Mouse (Mus musculus): Measurements from ENCODE around the gene Tlr4. TPM values are rescaled to one million over a fixed set of nuclear protein-coding genes. Genes with fewer than 3 reads are reported as not detected.

Tlr4 gene
- polyA plus RNA-seq, 1 experiment, result 1.3 TPM

GRCm38 (mm10) chr4:66821171-66821570, 6.2 kb upstream of the Tlr4 start:
- no peak overlapping the region for H3K27ac ChIP-seq (ENCODE audit: insufficient read depth, low read length)
- no peaks in the 10 kb centered on the region for H3K27me3 ChIP-seq (ENCODE audit: control insufficient read depth, insufficient read depth, low read length)
- no peak for DNase-seq (ENCODE audit: low read depth in 1 of 2, low spot score in 2 of 2)
- TF ChIP-seq POLR2A (IDR thresholded peaks at IDR 0.05; ENCODE audit: low read depth, low read length) (no peak), CTCF (IDR thresholded peaks at IDR 0.05; ENCODE audit: extremely low read depth, insufficient read depth, insufficient read length, insufficient replicate concordance) (no peak)
- H3K4me1 ChIP-seq (ENCODE audit: control insufficient read depth, insufficient read depth, insufficient read length), result no peaks in the 10 kb centered on the region
- WGBS, result 78% methylated on average over 2 of the region's 2 CpGs
- H3K4me3 ChIP-seq (ENCODE audit: extremely low read depth, insufficient read depth, insufficient read length), result no peak overlapping the region
- no peaks in the 10 kb centered on the region for H3K36me3 ChIP-seq (ENCODE audit: control insufficient read depth, insufficient read depth, low read length)

DNA sequence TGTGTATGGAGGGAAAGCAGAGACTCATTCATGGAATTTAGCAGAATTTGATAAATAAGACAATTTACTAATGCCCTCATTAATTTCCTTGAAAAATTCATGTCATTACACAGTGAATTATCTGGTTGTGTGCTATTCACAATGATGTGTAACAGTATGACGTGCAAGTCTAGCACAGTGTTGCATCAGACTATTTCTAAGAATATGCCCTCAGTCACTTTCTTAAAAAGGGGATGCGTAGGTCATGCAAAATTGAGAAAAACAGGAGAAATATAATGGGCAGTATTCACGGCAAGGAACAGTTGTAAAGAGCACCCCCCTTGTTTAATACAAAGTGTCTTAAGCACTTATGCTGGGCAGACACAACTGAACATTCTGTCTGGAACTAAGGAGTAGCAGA, 5.6 kb upstream of the Tlr4 start:
- no peak overlapping the region for H3K4me3 ChIP-seq (ENCODE audit: extremely low read depth, insufficient read depth, insufficient read length)
- H3K27ac ChIP-seq (ENCODE audit: insufficient read depth, low read length), result no peak overlapping the region
- TF ChIP-seq POLR2A (IDR thresholded peaks at IDR 0.05; ENCODE audit: low read depth, low read length) (no peak), CTCF (IDR thresholded peaks at IDR 0.05; ENCODE audit: extremely low read depth, insufficient read depth, insufficient read length, insufficient replicate concordance) (no peak)
- no peaks in the 10 kb centered on the region for H3K36me3 ChIP-seq (ENCODE audit: control insufficient read depth, insufficient read depth, low read length)
- 88% methylated on average over 3 of the region's 3 CpGs for WGBS
- DNase-seq (ENCODE audit: low read depth in 1 of 2, low spot score in 2 of 2), result no peak
- no peaks in the 10 kb centered on the region for H3K27me3 ChIP-seq (ENCODE audit: control insufficient read depth, insufficient read depth, low read length)
- no peaks in the 10 kb centered on the region for H3K4me1 ChIP-seq (ENCODE audit: control insufficient read depth, insufficient read depth, insufficient read length)

GRCm38 (mm10) chr4:66828163-66828668, 832 bp downstream of the Tlr4 start:
- no peak for DNase-seq (ENCODE audit: low read depth in 1 of 2, low spot score in 2 of 2)
- peaks cover 2% of the 10 kb centered on the region; the same call in 1 of the 2 replicates for H3K4me1 ChIP-seq (ENCODE audit: control insufficient read depth, insufficient read depth, insufficient read length)
- H3K27ac ChIP-seq (ENCODE audit: insufficient read depth, low read length), result peak overlapping the region; percentile 87; the same call in 1 of the 2 replicates
- no peaks in the 10 kb centered on the region for H3K36me3 ChIP-seq (ENCODE audit: control insufficient read depth, insufficient read depth, low read length)
- H3K27me3 ChIP-seq (ENCODE audit: control insufficient read depth, insufficient read depth, low read length), result no peaks in the 10 kb centered on the region
- WGBS, result 20% methylated on average over 6 of the region's 6 CpGs
- TF ChIP-seq CTCF (IDR thresholded peaks at IDR 0.05; ENCODE audit: extremely low read depth, insufficient read depth, insufficient read length, insufficient replicate concordance) (no peak), POLR2A (IDR thresholded peaks at IDR 0.05; ENCODE audit: low read depth, low read length) (no peak)
- H3K4me3 ChIP-seq (ENCODE audit: extremely low read depth, insufficient read depth, insufficient read length), result peak overlapping the region; percentile 70

GRCm38 (mm10) chr4:66828686-66829085, 1.3 kb downstream of the Tlr4 start:
- WGBS, result 16% methylated on average over 5 of the region's 5 CpGs
- no peaks in the 10 kb centered on the region for H3K36me3 ChIP-seq (ENCODE audit: control insufficient read depth, insufficient read depth, low read length)
- H3K4me3 ChIP-seq (ENCODE audit: extremely low read depth, insufficient read depth, insufficient read length), result 0 out of 2 replicates have a peak overlapping the region, but pooled peaks have one; percentile 15
- DNase-seq (ENCODE audit: low read depth in 1 of 2, low spot score in 2 of 2), result no peak
- TF ChIP-seq POLR2A (IDR thresholded peaks at IDR 0.05; ENCODE audit: low read depth, low read length) (no peak), CTCF (IDR thresholded peaks at IDR 0.05; ENCODE audit: extremely low read depth, insufficient read depth, insufficient read length, insufficient replicate concordance) (no peak)
- no peak overlapping the region for H3K27ac ChIP-seq (ENCODE audit: insufficient read depth, low read length)
- H3K4me1 ChIP-seq (ENCODE audit: control insufficient read depth, insufficient read depth, insufficient read length), result peaks cover 2% of the 10 kb centered on the region; the same call in 1 of the 2 replicates
- H3K27me3 ChIP-seq (ENCODE audit: control insufficient read depth, insufficient read depth, low read length), result no peaks in the 10 kb centered on the region

- 93% methylated on average over 2 of the region's 2 CpGs for WGBS
- no peak overlapping the region for H3K27ac ChIP-seq (ENCODE audit: insufficient read depth, low read length)
- no peak overlapping the region for H3K4me3 ChIP-seq (ENCODE audit: extremely low read depth, insufficient read depth, insufficient read length)
- H3K36me3 ChIP-seq (ENCODE audit: control insufficient read depth, insufficient read depth, low read length), result peaks cover 6% of the 10 kb centered on the region
- H3K4me1 ChIP-seq (ENCODE audit: control insufficient read depth, insufficient read depth, insufficient read length), result no peaks in the 10 kb centered on the region
- no peak for DNase-seq (ENCODE audit: low read depth in 1 of 2, low spot score in 2 of 2)
- no peaks in the 10 kb centered on the region for H3K27me3 ChIP-seq (ENCODE audit: control insufficient read depth, insufficient read depth, low read length)
- TF ChIP-seq CTCF (IDR thresholded peaks at IDR 0.05; ENCODE audit: extremely low read depth, insufficient read depth, insufficient read length, insufficient replicate concordance) (no peak), POLR2A (IDR thresholded peaks at IDR 0.05; ENCODE audit: low read depth, low read length) (no peak)
Observed at GRCm38 (mm10) chr4:66838071-66838470, 10.7 kb downstream of the Tlr4 start.

DNA sequence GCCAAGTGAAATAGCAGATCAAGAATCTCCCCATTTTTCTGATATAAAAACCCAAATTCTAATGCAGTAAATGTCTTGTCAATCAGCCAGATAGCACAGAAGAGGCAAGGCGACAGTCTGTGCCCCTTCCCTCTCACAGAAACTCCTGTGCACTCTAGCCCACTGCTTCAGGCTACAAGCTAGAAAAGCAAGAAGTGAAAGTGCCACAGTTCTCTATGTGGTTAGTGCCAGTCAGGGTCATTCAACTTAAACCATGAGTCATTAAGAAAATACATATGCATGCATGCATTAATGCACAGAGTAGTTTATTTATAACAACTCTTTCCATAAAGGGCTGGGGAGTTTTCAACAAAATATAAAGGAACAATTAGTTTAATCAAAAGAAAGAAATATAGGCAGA, 15.9 kb downstream of the Tlr4 start:
- H3K27me3 ChIP-seq (ENCODE audit: control insufficient read depth, insufficient read depth, low read length), result no peaks in the 10 kb centered on the region
- H3K36me3 ChIP-seq (ENCODE audit: control insufficient read depth, insufficient read depth, low read length), result peaks cover 4% of the 10 kb centered on the region
- no peak overlapping the region for H3K4me3 ChIP-seq (ENCODE audit: extremely low read depth, insufficient read depth, insufficient read length)
- 35% methylated on average over 1 of the region's 1 CpGs for WGBS
- no peak overlapping the region for H3K27ac ChIP-seq (ENCODE audit: insufficient read depth, low read length)
- no peak for TF ChIP-seq CTCF (IDR thresholded peaks at IDR 0.05; ENCODE audit: extremely low read depth, insufficient read depth, insufficient read length, insufficient replicate concordance)
- TF ChIP-seq POLR2A (IDR thresholded peaks at IDR 0.05; ENCODE audit: low read depth, low read length), result no peak
- no peaks in the 10 kb centered on the region for H3K4me1 ChIP-seq (ENCODE audit: control insufficient read depth, insufficient read depth, insufficient read length)
- peak in 1 of 2 experiments; percentile 33 for DNase-seq (ENCODE audit: low read depth in 1 of 2, low spot score in 2 of 2)

DNA sequence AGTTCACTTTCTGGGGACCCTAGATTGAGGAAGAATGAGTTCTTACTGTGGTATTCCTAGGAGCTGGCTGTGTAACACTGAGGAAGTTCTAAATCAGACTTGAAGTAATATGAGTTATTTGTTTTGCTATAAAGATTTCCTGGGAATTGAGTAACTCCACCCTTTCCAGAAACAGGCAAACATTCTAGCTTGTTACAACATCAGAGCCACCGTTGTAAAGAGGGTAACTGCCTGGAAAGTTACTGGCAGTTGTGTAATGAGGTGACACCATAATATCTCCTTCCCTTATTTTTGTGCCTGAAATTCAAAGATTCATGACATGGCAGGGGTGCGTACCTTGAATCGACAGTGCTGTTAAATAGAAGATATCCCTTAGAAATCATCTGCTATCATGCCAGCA, 24.6 kb downstream of the Tlr4 start:
- WGBS, result 70% methylated on average over 3 of the region's 3 CpGs
- Histone ChIP-seq H3K36me3 (ENCODE audit: control insufficient read depth, insufficient read depth, low read length) (no peaks in the 10 kb centered on the region), H3K4me3 (ENCODE audit: extremely low read depth, insufficient read depth, insufficient read length) (no peak overlapping the region), H3K27me3 (ENCODE audit: control insufficient read depth, insufficient read depth, low read length) (no peaks in the 10 kb centered on the region), H3K4me1 (ENCODE audit: control insufficient read depth, insufficient read depth, insufficient read length) (no peaks in the 10 kb centered on the region), H3K27ac (ENCODE audit: insufficient read depth, low read length) (no peak overlapping the region)
- no peak for DNase-seq (ENCODE audit: low read depth in 1 of 2, low spot score in 2 of 2)
- TF ChIP-seq CTCF (IDR thresholded peaks at IDR 0.05; ENCODE audit: extremely low read depth, insufficient read depth, insufficient read length, insufficient replicate concordance) (no peak), POLR2A (IDR thresholded peaks at IDR 0.05; ENCODE audit: low read depth, low read length) (no peak)

Data from spleen, adult 2 months (tissue).